Mouse (Mus musculus): Measurements from ENCODE around the gene Pfkfb1.

- TF ChIP-seq CTCF (IDR thresholded peaks at IDR 0.05; ENCODE audit: low read depth, low read length) (no peak), GATA1 (IDR thresholded peaks at IDR 0.05; ENCODE audit: borderline replicate concordance, low read length) (no peak), POLR2AphosphoS5 (IDR thresholded peaks at IDR 0.05; ENCODE audit: insufficient replicate concordance, low read depth, low read length) (no peak), TAL1 (conservative IDR thresholded peaks at IDR 0.05; ENCODE audit: low read depth, low read length) (no peak), GATA2 (IDR thresholded peaks at IDR 0.05; ENCODE audit: borderline replicate concordance, low read depth, low read length) (no peak)
These were observed 69.7 kb downstream of the Pfkfb1 start for GRCm38 (mm10) chrX:150657797-150658118.

Data from G1E (cell line).